Mouse (Mus musculus) megakaryocyte progenitor cell, adult 5-6 weeks (primary cell): ENCODE results near the gene Rab33a. TPM values are rescaled to one million over a fixed set of nuclear protein-coding genes. Genes with fewer than 3 reads are reported as not detected.
A peak's percentile ranks its signal among the peaks of the same experiment; 100 is the strongest.

Experiments used
- ATAC-seq: replicated peaks from 2 replicates; pipeline ENCODE4 v1.8.0; 2016; ENCODE audit warnings: mild to moderate bottlenecking, moderate TSS enrichment, inconsistent platforms; ENCODE audit not compliant: poor library complexity
- total RNA-seq, 2 experiments: library from RNA; stranded (forward) in 1 of 2; stranded (reverse) in 1 of 2; fragments of 157-497, 149-512 nt in 1 of 2; fragments of 200-1000 nt in 1 of 2; gene quantifications; 2 replicates each; pipeline versions ENCODE4 v1.2.3 to v1.2.4; 2015 to 2017

The Rab33a gene
- total RNA-seq (2015) (0.17 and 0.84 TPM in 2 replicates), total RNA-seq (2017) (0.14 TPM in 1 of 2 replicates, not detected in the other)

- ATAC-seq: peak; percentile 52
Measured at GRCm38 (mm10) chrX:48518808-48519548, at the start of gene Rab33a. Gene Rab33a, plus strand, starts transcription at chrX:48519285.

- no peak for ATAC-seq
Measured at GRCm38 (mm10) chrX:48481095-48481494, 38.0 kb upstream of the Rab33a start.

GRCm38 (mm10) chrX:48481687-48482086, 37.4 kb upstream of the Rab33a start:
- ATAC-seq: no peak

- no peak for ATAC-seq
Measured at GRCm38 (mm10) chrX:48493763-48494162, 25.3 kb upstream of the Rab33a start.

GRCm38 (mm10) chrX:48513166-48513807, 5.8 kb upstream of the Rab33a start, which contains the start of gene Aifm1:
Gene Aifm1, minus strand, starts transcription at chrX:48513563.
- peak; percentile 97 for ATAC-seq

GRCm38 (mm10) chrX:48513824-48514223, 5.3 kb upstream of the Rab33a start:
- ATAC-seq: peak; percentile 67

GRCm38 (mm10) chrX:48518211-48518807, 776 bp upstream of the Rab33a start:
- ATAC-seq: peak; percentile 32; the same call in 1 of the 2 replicates

GRCm38 (mm10) chrX:48519549-48520085, 532 bp downstream of the Rab33a start:
- no peak for ATAC-seq

GRCm38 (mm10) chrX:48521651-48522050, 2.6 kb downstream of the Rab33a start:
- ATAC-seq: no peak; the same call in 1 of the 2 replicates

- ATAC-seq: peak; percentile 53
Measured at GRCm38 (mm10) chrX:48523512-48523911, 4.4 kb downstream of the Rab33a start.

GRCm38 (mm10) chrX:48525332-48525731, 6.2 kb downstream of the Rab33a start:
- ATAC-seq: peak; percentile 67

GRCm38 (mm10) chrX:48525866-48526265, 6.8 kb downstream of the Rab33a start:
- no peak for ATAC-seq

GRCm38 (mm10) chrX:48526435-48526834, 7.3 kb downstream of the Rab33a start:
- peak; percentile 43 for ATAC-seq

GRCm38 (mm10) chrX:48532175-48532574, 13.1 kb downstream of the Rab33a start:
- ATAC-seq: peak; percentile 86

Other genes with a start within 250 kb of the Rab33a start
- 10.0 and 10.3 TPM in 2 replicates for gene Bcorl1, start 177.9 kb upstream of the Rab33a start, total RNA-seq (2015)
- gene Bcorl1, start 177.9 kb upstream of the Rab33a start, total RNA-seq (2017): 4.3 and 6.9 TPM in 2 replicates
- gene Elf4, start 56.2 kb upstream of the Rab33a start, total RNA-seq (2015): 54.9 and 57.2 TPM in 2 replicates
- 12.7 and 13.2 TPM in 2 replicates for gene Elf4, start 56.2 kb upstream of the Rab33a start, total RNA-seq (2017)
- gene Aifm1, start 5.7 kb upstream of the Rab33a start, total RNA-seq (2015): 86.4 and 93.7 TPM in 2 replicates
- gene Aifm1, start 5.7 kb upstream of the Rab33a start, total RNA-seq (2017): 85.2 and 105 TPM in 2 replicates
- 57.9 and 69.2 TPM in 2 replicates for gene Zfp280c, start 75.2 kb downstream of the Rab33a start, total RNA-seq (2015)
- 22.4 and 30.0 TPM in 2 replicates for gene Zfp280c, start 75.2 kb downstream of the Rab33a start, total RNA-seq (2017)
- gene Slc25a14, start 104.1 kb downstream of the Rab33a start, total RNA-seq (2015): 5.0 and 5.8 TPM in 2 replicates
- 6.4 and 8.3 TPM in 2 replicates for gene Slc25a14, start 104.1 kb downstream of the Rab33a start, total RNA-seq (2017)
- gene Gpr119, start 155.2 kb downstream of the Rab33a start, total RNA-seq (2015): not detected in 2 replicates
- gene Gpr119, start 155.2 kb downstream of the Rab33a start, total RNA-seq (2017): not detected in 2 replicates
- gene Rbmx2, start 175.7 kb downstream of the Rab33a start, total RNA-seq (2015): 17.0 and 20.5 TPM in 2 replicates
- 16.4 and 16.9 TPM in 2 replicates for gene Rbmx2, start 175.7 kb downstream of the Rab33a start, total RNA-seq (2017)